Mouse (Mus musculus) heart, embryonic 10.5 days (tissue): Measurements from ENCODE around the gene Fnbp1l. TPM values are rescaled to one million over a fixed set of nuclear protein-coding genes. Genes with fewer than 3 reads are reported as not detected.

Experiments
- DNase-seq: peaks from one replicate; pipeline ENCODE4 v3.0.0-alpha.2; 2017; ENCODE audit warnings: low spot score
- H3K27ac ChIP-seq: fragments of 300-500 bp; sonication (generic); 2 replicates; pipeline ENCODE4 v1.5.1; 2016; ENCODE audit warnings: mild to moderate bottlenecking
- H3K27me3 ChIP-seq: fragments of 300-500 bp; sonication (generic); 2 replicates; pipeline ENCODE4 v1.6.1; 2016; ENCODE audit warnings: mild to moderate bottlenecking; ENCODE audit not compliant: poor library complexity, insufficient read depth, severe bottlenecking
- H3K36me3 ChIP-seq: fragments of 300-500 bp; sonication (generic); 2 replicates; pipeline ENCODE4 v1.6.1; 2016; ENCODE audit warnings: mild to moderate bottlenecking, moderate library complexity
- H3K4me1 ChIP-seq: fragments of 300-500 bp; sonication (generic); 2 replicates; pipeline ENCODE4 v1.6.1; 2016; ENCODE audit warnings: mild to moderate bottlenecking
- H3K4me3 ChIP-seq: fragments of 300-500 bp; sonication (generic); 2 replicates; pipeline ENCODE4 v1.5.1; 2016; ENCODE audit warnings: mild to moderate bottlenecking, moderate library complexity
- H3K9me3 ChIP-seq: fragments of 300-500 bp; sonication (generic); 2 replicates; pipeline ENCODE4 v1.6.1; 2016; ENCODE audit warnings: mild to moderate bottlenecking, moderate library complexity
- WGBS: fragments of 180-500 bp; shearing (Covaris S2); methylation state at CpG from one replicate; pipeline ENCODE4 v1.1.7; 2016; 5-methylcytosine and 5-hydroxymethylcytosine counted together
- microRNA-seq: library from miRNA; unstranded; fragments of <30 nt; microRNA quantifications from one replicate; pipeline ENCODE4, GENCODE M21; 2017
- polyA plus RNA-seq: library from polyadenylated mRNA; unstranded; fragments of >200 nt; fragmentation: Nextera tagmentation; extraction: Ambion mirVana; gene quantifications from 2 replicates; pipeline ENCODE4 v1.2.1, GENCODE M21; 2016

The Fnbp1l gene
- polyA plus RNA-seq, 1 experiment from 2014 or later: 34.3 TPM

DNA sequence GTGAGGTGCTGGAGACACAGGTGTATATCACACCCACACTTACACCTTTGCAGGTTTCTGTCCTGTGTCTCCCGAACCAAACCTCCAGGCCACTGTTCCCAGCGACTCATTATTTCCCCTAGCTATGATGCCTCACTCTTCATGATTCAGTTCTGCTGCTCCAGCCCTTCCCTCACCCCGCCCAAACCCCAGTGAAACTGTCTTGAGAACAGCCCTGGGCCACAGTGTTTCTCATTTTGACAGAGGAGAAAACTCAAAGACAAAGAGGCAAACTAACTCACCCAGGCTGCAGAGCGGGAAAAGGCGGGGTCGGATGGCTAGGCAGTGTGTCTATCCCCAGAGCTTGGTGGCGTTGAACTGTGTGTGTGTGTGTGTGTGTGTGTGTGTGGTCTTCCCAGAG lies 121.0 kb downstream of the Fnbp1l start:
- Histone ChIP-seq H3K4me1 (0 out of 2 replicates have a peak, but pooled peaks cover 2% of the 10 kb centered on the region), H3K36me3 (no peaks in the 10 kb centered on the region), H3K27ac (no peak overlapping the region), H3K9me3 (no peaks in the 10 kb centered on the region), H3K27me3 (peaks cover 10% of the 10 kb centered on the region; the same call in 1 of the 2 replicates), H3K4me3 (no peak overlapping the region)
- WGBS: 79% methylated on average over 7 of the region's 7 CpGs
- no peak for DNase-seq

DNA sequence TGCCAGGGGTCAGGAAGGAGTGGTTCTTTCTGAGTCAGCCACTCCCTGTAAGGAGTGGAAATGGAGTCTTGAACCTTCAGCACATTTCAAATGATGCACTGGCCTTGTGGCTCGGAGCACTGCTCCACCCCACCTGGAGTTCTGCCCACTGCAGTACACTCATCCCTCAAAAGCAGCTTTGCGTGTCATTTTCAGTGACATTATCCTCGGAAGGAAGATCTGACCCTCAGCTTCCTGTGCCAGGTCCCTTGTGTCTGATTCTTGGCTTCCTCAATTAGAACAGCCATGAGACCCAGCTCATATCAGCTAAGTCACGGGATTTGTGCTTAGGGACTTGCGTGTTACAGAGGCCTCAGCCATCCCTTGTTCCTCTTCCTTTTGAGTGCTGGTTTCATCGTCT lies 121.6 kb downstream of the Fnbp1l start:
- no peak for DNase-seq
- H3K9me3 ChIP-seq: no peaks in the 10 kb centered on the region
- no peak overlapping the region for H3K27ac ChIP-seq
- H3K27me3 ChIP-seq: peaks cover 10% of the 10 kb centered on the region; the same call in 1 of the 2 replicates
- WGBS: 83% methylated on average over 6 of the region's 6 CpGs
- H3K4me3 ChIP-seq: no peak overlapping the region
- no peaks in the 10 kb centered on the region for H3K36me3 ChIP-seq
- 0 out of 2 replicates have a peak, but pooled peaks cover 2% of the 10 kb centered on the region for H3K4me1 ChIP-seq

DNA sequence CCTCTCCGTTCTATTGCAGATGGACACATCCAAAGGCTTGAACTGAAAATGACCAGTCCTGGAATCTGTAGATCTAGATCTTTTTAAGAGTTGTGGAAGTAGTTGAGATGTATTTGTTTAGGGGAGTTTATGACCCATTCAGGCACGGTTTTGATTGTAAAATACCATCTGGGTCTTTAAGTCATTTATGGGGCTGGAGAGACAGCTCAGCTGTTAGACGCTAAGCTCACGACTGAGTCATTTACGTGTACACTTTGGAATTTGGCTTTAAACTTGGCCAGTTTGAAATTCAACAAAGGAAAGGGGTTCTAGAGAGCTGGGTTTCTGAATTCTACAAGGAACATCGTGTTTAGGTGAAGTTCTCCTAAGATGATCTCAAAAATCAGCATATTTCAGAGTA lies 124.8 kb downstream of the Fnbp1l start:
- Histone ChIP-seq H3K4me1 (0 out of 2 replicates have a peak, but pooled peaks cover 2% of the 10 kb centered on the region), H3K4me3 (no peak overlapping the region), H3K9me3 (no peaks in the 10 kb centered on the region), H3K27ac (no peak overlapping the region), H3K36me3 (no peaks in the 10 kb centered on the region), H3K27me3 (0 out of 2 replicates have a peak, but pooled peaks cover 12% of the 10 kb centered on the region)
- no peak for DNase-seq
- 81% methylated on average over 6 of the region's 6 CpGs for WGBS

DNA sequence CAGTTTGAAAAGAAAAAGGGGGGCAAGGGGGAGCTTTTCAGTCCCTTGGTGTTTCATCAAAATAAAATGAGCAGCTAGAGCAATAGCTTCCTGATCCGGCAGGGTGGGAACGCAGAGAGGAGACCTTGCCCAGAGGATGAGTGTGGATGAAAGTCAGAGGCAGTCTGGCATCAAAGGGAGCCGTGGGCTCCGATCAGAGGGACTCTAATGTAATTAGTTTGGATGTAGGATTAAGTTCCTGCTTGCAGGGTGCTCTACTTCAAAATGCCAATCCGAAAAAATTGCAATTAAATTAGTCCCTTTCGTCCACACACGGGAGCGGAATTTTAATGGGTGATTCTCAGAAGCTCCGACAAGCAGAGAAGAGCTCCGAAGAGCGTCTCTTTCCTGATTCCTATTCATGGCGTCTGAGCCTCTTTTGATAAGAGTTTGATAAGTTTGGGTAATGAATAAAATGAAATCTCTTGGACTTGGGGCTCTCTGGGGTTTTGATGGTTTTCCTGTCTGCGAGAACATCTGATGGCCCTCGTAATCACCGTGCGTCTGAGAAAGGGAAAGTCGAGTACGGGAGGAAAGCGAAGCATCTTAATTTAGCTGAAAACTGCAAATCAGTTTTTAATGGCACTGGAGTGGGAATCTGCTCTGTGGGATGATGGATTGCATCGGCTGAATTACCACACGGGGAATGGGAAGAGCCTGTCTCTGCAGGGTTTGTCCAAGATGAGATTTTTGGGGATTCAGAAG lies 126.5 kb downstream of the Fnbp1l start:
- Histone ChIP-seq H3K27me3 (peaks cover 25% of the 10 kb centered on the region), H3K9me3 (no peaks in the 10 kb centered on the region), H3K36me3 (no peaks in the 10 kb centered on the region), H3K4me1 (peaks cover 11% of the 10 kb centered on the region), H3K27ac (no peak overlapping the region), H3K4me3 (no peak overlapping the region)
- WGBS: 79% methylated on average over 21 of the region's 21 CpGs
- no peak for DNase-seq

DNA sequence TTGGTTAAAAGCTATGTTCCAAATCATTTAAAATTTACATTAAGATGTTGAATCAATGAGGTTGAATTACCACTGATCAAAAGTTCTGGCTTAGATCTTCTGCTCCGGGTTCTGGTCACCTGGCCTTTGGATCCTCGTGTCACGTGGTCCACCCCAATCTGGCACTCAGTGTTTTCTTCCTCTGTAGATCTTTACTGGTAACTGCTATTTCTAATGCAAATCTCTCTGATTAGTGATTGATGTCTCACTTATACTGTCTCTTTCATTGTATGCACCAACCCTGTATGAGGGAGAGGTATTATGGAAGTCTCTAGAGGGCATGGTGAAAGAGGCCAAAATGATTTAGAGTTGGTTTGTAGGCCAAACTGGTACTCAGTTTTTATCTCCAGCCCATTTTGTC lies 127.5 kb downstream of the Fnbp1l start:
- Histone ChIP-seq H3K4me3 (no peak overlapping the region), H3K27me3 (peaks cover 26% of the 10 kb centered on the region), H3K27ac (no peak overlapping the region), H3K36me3 (no peaks in the 10 kb centered on the region), H3K9me3 (no peaks in the 10 kb centered on the region), H3K4me1 (peaks cover 15% of the 10 kb centered on the region)
- 90% methylated on average over 3 of the region's 3 CpGs for WGBS
- no peak for DNase-seq

DNA sequence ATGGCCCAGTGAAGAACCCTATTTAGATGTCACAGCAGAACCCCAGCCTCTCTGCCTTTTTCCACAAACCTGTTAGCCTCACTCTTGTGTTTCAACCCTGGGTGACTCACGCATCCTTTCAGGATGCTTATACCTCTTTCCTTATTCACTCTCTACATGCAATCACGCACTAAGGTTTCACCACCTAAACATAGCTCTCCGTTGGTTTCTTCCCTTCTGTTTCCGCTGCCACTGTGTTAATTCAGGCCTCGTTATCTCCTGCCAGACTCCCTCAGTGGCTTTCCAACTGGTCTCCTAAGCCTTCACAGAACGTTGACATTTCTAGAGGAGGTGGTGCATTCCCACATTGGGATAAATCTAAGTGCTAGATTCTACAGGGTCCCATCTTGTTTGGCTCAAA lies 128.9 kb downstream of the Fnbp1l start:
- WGBS: 40% methylated on average over 6 of the region's 6 CpGs
- no peak for DNase-seq
- no peaks in the 10 kb centered on the region for H3K9me3 ChIP-seq
- no peaks in the 10 kb centered on the region for H3K36me3 ChIP-seq
- H3K4me3 ChIP-seq: no peak overlapping the region
- peaks cover 34% of the 10 kb centered on the region for H3K27me3 ChIP-seq
- peaks cover 15% of the 10 kb centered on the region for H3K4me1 ChIP-seq
- H3K27ac ChIP-seq: no peak overlapping the region

Small RNA genes within 50 kb of the gene (microRNA-seq; reads per million reads assigned to microRNA genes)
- not detected for gene Mir7657

Other genes starting within 250 kb of the Fnbp1l start
- 1.8 and 3.4 TPM in 2 replicates for gene Pde5a, start 109.2 kb upstream of the Fnbp1l start, polyA plus RNA-seq